Mouse (Mus musculus) hindbrain, embryonic 14.5 days (tissue): Measurements from ENCODE around the gene Cpa5. TPM values are rescaled to one million over a fixed set of nuclear protein-coding genes. Genes with fewer than 3 reads are reported as not detected.

Experiments
- ATAC-seq: fragments of 200-750 bp; cut with Nextera tagmentation; 2 replicates; pipeline ENCODE4 v1.8.0; 2017; ENCODE audit warnings: moderate number of reproducible peaks, mild to moderate bottlenecking, moderate TSS enrichment, moderate library complexity; ENCODE audit not compliant: low FRiP score
- DNase-seq: peaks from one replicate; pipeline ENCODE4 v3.0.0-alpha.2; 2015; ENCODE audit warnings: low spot score
- H3K27ac ChIP-seq: fragments of 300-500 bp; sonication (generic); 2 replicates; pipeline ENCODE4 v1.5.1; 2014; ENCODE audit warnings: mild to moderate bottlenecking, moderate library complexity
- H3K27me3 ChIP-seq: fragments of 300-500 bp; sonication (generic); 2 replicates; pipeline ENCODE4 v1.6.1; 2014; ENCODE audit warnings: mild to moderate bottlenecking, low read length, mixed read lengths; ENCODE audit not compliant: control insufficient read depth, insufficient read depth
- H3K36me3 ChIP-seq: fragments of 300-500 bp; sonication (generic); replicated peaks from 2 replicates; pipeline ENCODE4 v1.6.1; 2014; ENCODE audit not compliant: control insufficient read depth, insufficient read depth
- H3K4me1 ChIP-seq: fragments of 300-500 bp; sonication (generic); replicated peaks from 2 replicates; pipeline ENCODE4 v1.6.1; 2014; ENCODE audit warnings: antibody characterized with exemption, low read length, mixed read lengths; ENCODE audit not compliant: control insufficient read depth, insufficient read depth
- H3K4me2 ChIP-seq: fragments of 300-500 bp; sonication (generic); replicated peaks from 2 replicates; pipeline ENCODE4 v1.6.1; 2014; ENCODE audit warnings: mild to moderate bottlenecking, moderate library complexity
- H3K4me3 ChIP-seq: fragments of 300-500 bp; sonication (generic); replicated peaks from 2 replicates; pipeline ENCODE4 v1.5.1; 2014; ENCODE audit warnings: mild to moderate bottlenecking, low read length
- H3K9ac ChIP-seq: fragments of 300-500 bp; sonication (generic); 2 replicates; pipeline ENCODE4 v1.6.1; 2014
- H3K9me3 ChIP-seq: fragments of 300-500 bp; sonication (generic); 2 replicates; pipeline ENCODE4 v1.6.1; 2016; ENCODE audit warnings: low read length; ENCODE audit not compliant: control insufficient read depth
- WGBS: fragments of 180-500 bp; shearing (Covaris S2); extraction: QIAGEN DNeasy Blood & Tissue Kit; methylation state at CpG from one replicate; pipeline ENCODE4 v1.1.7; 2014; 5-methylcytosine and 5-hydroxymethylcytosine counted together
- polyA plus RNA-seq: library from polyadenylated mRNA; unstranded; fragments of >200 nt; fragmentation: Nextera tagmentation; extraction: Ambion mirVana; gene quantifications from 2 replicates; pipeline ENCODE4 v1.2.1, GENCODE M21; 2014

Gene Cpa5
- polyA plus RNA-seq, 1 experiment from 2014 or later: 0.17 TPM

GRCm38 (mm10) chr6:30679567-30679966 is 68.8 kb downstream of the Cpa5 start:
- H3K4me1 ChIP-seq: peaks cover 46% of the 10 kb centered on the region
- 68% methylated on average over 5 of the region's 5 CpGs for WGBS
- H3K9me3 ChIP-seq: no peaks in the 10 kb centered on the region
- no peak for DNase-seq
- no peaks in the 10 kb centered on the region for H3K27me3 ChIP-seq
- no peaks in the 10 kb centered on the region for H3K36me3 ChIP-seq
- ATAC-seq: no peak
- H3K4me3 ChIP-seq: no peak overlapping the region
- H3K9ac ChIP-seq: 0 out of 2 replicates have a peak overlapping the region, but pooled peaks have one; percentile 5
- no peak overlapping the region for H3K27ac ChIP-seq
- no peak overlapping the region for H3K4me2 ChIP-seq

GRCm38 (mm10) chr6:30680442-30680841 is 69.6 kb downstream of the Cpa5 start:
- no peaks in the 10 kb centered on the region for H3K36me3 ChIP-seq
- H3K4me3 ChIP-seq: no peak overlapping the region
- DNase-seq (no peak), ATAC-seq (no peak)
- no peaks in the 10 kb centered on the region for H3K27me3 ChIP-seq
- no peak overlapping the region for H3K4me2 ChIP-seq
- H3K9me3 ChIP-seq: no peaks in the 10 kb centered on the region
- 80% methylated on average over 7 of the region's 7 CpGs for WGBS
- H3K4me1 ChIP-seq: peaks cover 37% of the 10 kb centered on the region
- H3K9ac ChIP-seq: no peak overlapping the region
- no peak overlapping the region for H3K27ac ChIP-seq

Other genes starting within 250 kb of the Cpa5 start
- gene Zc3hc1, start 220.0 kb upstream of the Cpa5 start, polyA plus RNA-seq: 62.5 and 65.3 TPM in 2 replicates
- gene Klhdc10, start 209.1 kb upstream of the Cpa5 start, polyA plus RNA-seq: 51.1 and 63.1 TPM in 2 replicates
- 32.9 and 33.2 TPM in 2 replicates for gene Tmem209, start 101.2 kb upstream of the Cpa5 start, polyA plus RNA-seq
- 0.19 TPM in 1 of 2 replicates, not detected in the other for gene Ssmem1, start 101.2 kb upstream of the Cpa5 start, polyA plus RNA-seq
- 7.1 and 8.4 TPM in 2 replicates for gene Cpa2, start 69.4 kb upstream of the Cpa5 start, polyA plus RNA-seq
- 1.2 TPM in 2 replicates for gene Cpa4, start 42.6 kb upstream of the Cpa5 start, polyA plus RNA-seq
- gene Cpa1, start 28.2 kb downstream of the Cpa5 start, polyA plus RNA-seq: 0.78 and 0.96 TPM in 2 replicates
- gene Cep41, start 82.7 kb downstream of the Cpa5 start, polyA plus RNA-seq: 12.2 and 13.7 TPM in 2 replicates
- gene Mest, start 112.5 kb downstream of the Cpa5 start, polyA plus RNA-seq: 346 and 418 TPM in 2 replicates